ENCODE assay signal across 10 mouse cellular contexts in the genomic region with DNA sequence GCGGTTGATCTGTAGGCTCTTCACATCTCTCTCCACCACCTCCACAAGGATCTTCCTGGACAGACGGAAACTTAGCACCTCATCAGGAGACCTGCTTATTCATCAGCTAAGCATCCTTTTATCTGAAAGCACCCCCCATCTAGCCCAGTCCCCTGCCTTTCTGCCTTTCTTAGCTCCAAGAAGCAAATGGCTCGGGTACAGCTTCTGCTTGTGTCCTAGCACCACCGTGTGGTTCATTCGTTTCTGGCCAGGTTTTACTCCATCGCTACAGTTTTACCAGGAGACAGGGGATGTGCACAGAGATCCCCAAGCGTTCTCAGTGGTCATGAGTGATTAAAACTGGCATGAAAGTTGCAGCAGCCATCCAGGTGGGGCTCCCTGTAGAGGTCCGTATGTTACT.
DNase-seq lines count a peak whose midpoint lies in the region; ATAC-seq and TF ChIP-seq lines count a peak whose summit lies in the region.
"Had no signal": no experiment of that assay in that cellular context is flagged by ENCODE, and none has a peak within 500 bp of the region (broad histone marks: within the 10 kb centered on the region; RNA-seq: fewer than 3 reads in every experiment).

No protein-coding gene starts in this region.

- H3K36me3 ChIP-seq in heart, postnatal 0 days (replicated peaks; ENCODE audit: control insufficient read depth, insufficient read depth, low read length) = no peaks in the 10 kb centered on the region
- H3K36me3 ChIP-seq in heart, embryonic 11.5 days (ENCODE audit: control insufficient read depth, insufficient read depth, low read length) = no peaks in the 10 kb centered on the region
- no peaks in the 10 kb centered on the region for H3K36me3 ChIP-seq in liver, embryonic 14.5 days (replicated peaks; ENCODE audit: control insufficient read depth, insufficient read depth, low read depth)
- H3K36me3 ChIP-seq: heart, embryonic 15.5 days had no signal

- peak; percentile 68 for TF ChIP-seq CTCF in heart, postnatal 0 days (IDR thresholded peaks at IDR 0.05; ENCODE audit: low read depth)
- peak; percentile 26; the same call in 1 of the 2 replicates for TF ChIP-seq CTCF in liver, embryonic 14.5 days (IDR thresholded peaks at IDR 0.05; ENCODE audit: low read depth)

- 38% methylated on average over 8 of the region's 8 CpGs for WGBS in heart, postnatal 0 days
- 38% methylated on average over 8 of the region's 8 CpGs for WGBS in heart, embryonic 11.5 days (ENCODE audit: insufficient replicate concordance)
- 40% methylated on average over 8 of the region's 8 CpGs for WGBS in liver, embryonic 14.5 days (ENCODE audit: insufficient replicate concordance)

- no peak for ATAC-seq in CD4-positive, CD25-positive, alpha-beta regulatory T cell, adult 4 months
- ATAC-seq in heart, postnatal 0 days (ENCODE audit: insufficient read depth, low read depth) = no peak
- no peak for ATAC-seq in heart, embryonic 11.5 days (replicated peaks; ENCODE audit: insufficient number of reproducible peaks, low FRiP score, low TSS enrichment)
- ATAC-seq in liver, embryonic 14.5 days (ENCODE audit: insufficient read depth) = no peak
- ATAC-seq: Patski had no signal

- H3K27me3 ChIP-seq in heart, postnatal 0 days (ENCODE audit: control insufficient read depth, insufficient read depth, low read length) = peaks cover 3% of the 10 kb centered on the region; the same call in 1 of the 2 replicates
- peaks cover 2% of the 10 kb centered on the region; the same call in 1 of the 2 replicates for H3K27me3 ChIP-seq in heart, embryonic 11.5 days (ENCODE audit: control insufficient read depth, insufficient read depth, low read length)
- H3K27me3 ChIP-seq in liver, embryonic 14.5 days (ENCODE audit: control insufficient read depth, insufficient read depth, low read length) = no peaks in the 10 kb centered on the region

- H3K4me3 ChIP-seq in heart, postnatal 0 days (ENCODE audit: low read depth, low read length) = no peak overlapping the region
- no peak overlapping the region for H3K4me3 ChIP-seq in heart, embryonic 11.5 days (ENCODE audit: low read depth, low read length)
- H3K4me3 ChIP-seq in liver, embryonic 14.5 days (ENCODE audit: insufficient read depth in 1 of 2, low read depth in 2 of 2, low read length in 2 of 2) = no peak overlapping the region
- H3K4me3 ChIP-seq: heart, embryonic 15.5 days had no signal

- H3K4me1 ChIP-seq in heart, postnatal 0 days (ENCODE audit: control insufficient read depth, insufficient read depth) = 0 out of 2 replicates have a peak, but pooled peaks cover 3% of the 10 kb centered on the region
- no peaks in the 10 kb centered on the region for H3K4me1 ChIP-seq in heart, embryonic 11.5 days (ENCODE audit: control insufficient read depth, insufficient read depth, low read length)
- no peaks in the 10 kb centered on the region for H3K4me1 ChIP-seq in liver, embryonic 14.5 days (replicated peaks; ENCODE audit: control insufficient read depth in 2 of 2, insufficient read depth in 2 of 2, low read length in 1 of 2)

- no peak overlapping the region for H3K9ac ChIP-seq in heart, postnatal 0 days (replicated peaks; ENCODE audit: low read depth, low read length)
- H3K9ac ChIP-seq in heart, embryonic 11.5 days (ENCODE audit: low read depth, low read length) = no peak overlapping the region
- no peak overlapping the region for H3K9ac ChIP-seq in liver, embryonic 14.5 days (replicated peaks)
- H3K9ac ChIP-seq: heart, embryonic 15.5 days had no signal

- H3K9me3 ChIP-seq in heart, postnatal 0 days (replicated peaks; ENCODE audit: control insufficient read depth, low read length) = no peaks in the 10 kb centered on the region
- H3K9me3 ChIP-seq in heart, embryonic 11.5 days (replicated peaks; ENCODE audit: control insufficient read depth, low read length) = no peaks in the 10 kb centered on the region
- no peaks in the 10 kb centered on the region for H3K9me3 ChIP-seq in liver, embryonic 14.5 days (ENCODE audit: control insufficient read depth, low read length)
- H3K9me3 ChIP-seq: heart, embryonic 15.5 days had no signal

- no peak for TF ChIP-seq EP300 in heart, postnatal 0 days (IDR thresholded peaks at IDR 0.05; ENCODE audit: low read depth)
- TF ChIP-seq EP300 in liver, embryonic 14.5 days (IDR thresholded peaks at IDR 0.05; ENCODE audit: low read depth) = no peak

- H3K4me2 ChIP-seq in heart, postnatal 0 days (ENCODE audit: low read depth, low read length) = no peak overlapping the region
- no peak overlapping the region for H3K4me2 ChIP-seq in heart, embryonic 11.5 days
- H3K4me2 ChIP-seq in liver, embryonic 14.5 days (ENCODE audit: low read depth) = no peak overlapping the region
- H3K4me2 ChIP-seq: heart, embryonic 15.5 days had no signal

- peak; percentile 8 for DNase-seq in CD4-positive, CD25-positive, alpha-beta regulatory T cell, adult 2 months (ENCODE audit: low read depth, low spot score)
- DNase-seq in heart, postnatal 0 days (ENCODE audit: low spot score) = peak; percentile 37
- no peak for DNase-seq in liver, embryonic 14.5 days (ENCODE audit: low read depth in 3 of 3, low spot score in 3 of 3)
- DNase-seq in liver (no peak), NIH3T3 (ENCODE audit: low read depth) (peak; percentile 35)
- DNase-seq in thymus, postnatal 0 days (ENCODE audit: low spot score) = no peak

- H3K27ac ChIP-seq in heart, postnatal 0 days (ENCODE audit: low read depth) = no peak overlapping the region
- H3K27ac ChIP-seq in heart, embryonic 11.5 days (ENCODE audit: low read depth, low read length) = no peak overlapping the region
- H3K27ac ChIP-seq in liver, embryonic 14.5 days = no peak overlapping the region
- H3K27ac ChIP-seq: heart, embryonic 15.5 days had no signal

Comparison
In these comparisons a context has a peak if more than half of its experiments do, and no peak if none do; other contexts are left out.
1. DNase-seq: peak in CD4-positive, CD25-positive, alpha-beta regulatory T cell, adult 2 months (single experiment), heart, postnatal 0 days (single experiment) and NIH3T3 (single experiment); none in liver, embryonic 14.5 days (0 of 3), liver (single experiment) and thymus, postnatal 0 days (single experiment).